Mouse (Mus musculus) ovary, postnatal 36 days (tissue): ENCODE results near the gene Eef1g.
"Not testable (repeated sequence)": the region's sequence is repeated elsewhere in the genome, so short reads cannot be mapped to it uniquely, and the experiment has no call there.

Experiments used
- DNase-seq: peaks from one replicate; pipeline ENCODE4 v3.0.0; 2022; ENCODE audit warnings: low spot score, mixed read lengths

The Eef1g gene

DNA sequence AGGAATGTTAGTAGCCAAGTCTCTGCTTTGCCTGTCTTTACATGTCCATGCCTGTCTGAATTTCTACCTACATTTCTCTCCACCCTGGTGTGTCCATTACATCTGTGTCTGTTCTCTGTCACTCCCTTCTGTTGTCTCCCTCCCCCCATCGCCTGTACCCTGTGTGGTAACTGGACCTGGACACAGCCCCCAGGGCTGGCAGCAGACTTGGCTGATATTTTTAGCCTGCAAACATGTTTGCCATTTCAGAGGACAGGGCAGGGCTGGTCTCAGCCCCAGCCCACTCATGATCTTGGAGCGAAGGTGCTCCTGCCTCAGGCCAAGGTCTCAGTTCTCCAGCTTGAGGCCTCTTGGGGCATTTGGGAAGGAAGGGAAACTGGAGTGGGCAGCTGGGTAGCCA lies 21.0 kb downstream of the Eef1g start:
- DNase-seq, result no peak

DNA sequence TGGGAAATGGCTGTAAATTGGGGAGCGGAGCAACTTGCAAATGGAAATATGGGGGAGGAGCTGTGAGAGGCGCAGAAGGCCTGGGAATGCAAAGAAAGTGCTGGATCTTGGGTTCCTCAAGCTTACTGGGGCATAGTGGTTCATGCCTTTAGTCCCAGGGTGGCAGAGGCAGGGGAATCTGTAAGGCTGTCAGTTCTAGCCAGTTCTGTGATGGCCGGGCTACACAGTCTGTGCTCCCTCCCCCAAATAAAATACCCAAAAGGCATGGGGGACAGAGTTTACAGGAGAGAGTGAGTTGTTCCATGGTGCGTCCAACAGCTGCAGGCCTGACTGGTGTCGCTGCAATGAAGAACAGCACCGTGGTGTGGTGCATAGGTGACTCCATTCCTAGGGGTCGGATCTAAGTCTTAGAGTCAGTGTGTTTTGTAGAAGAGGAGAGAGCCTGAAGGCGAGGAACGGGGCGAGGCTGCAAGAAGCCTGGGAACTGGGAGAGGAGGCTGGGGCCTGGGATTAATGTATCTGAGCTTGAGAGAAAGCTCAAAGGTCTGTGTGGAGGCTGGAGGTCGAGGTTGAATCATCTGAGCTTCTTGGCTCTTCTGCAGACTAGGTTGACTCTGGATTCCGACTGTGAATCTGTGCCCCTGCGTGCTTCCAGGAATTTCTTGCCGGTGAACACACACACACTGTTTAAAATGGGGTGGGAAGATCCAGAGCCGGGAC lies 21.7 kb downstream of the Eef1g start:
- DNase-seq, result no peak

DNA sequence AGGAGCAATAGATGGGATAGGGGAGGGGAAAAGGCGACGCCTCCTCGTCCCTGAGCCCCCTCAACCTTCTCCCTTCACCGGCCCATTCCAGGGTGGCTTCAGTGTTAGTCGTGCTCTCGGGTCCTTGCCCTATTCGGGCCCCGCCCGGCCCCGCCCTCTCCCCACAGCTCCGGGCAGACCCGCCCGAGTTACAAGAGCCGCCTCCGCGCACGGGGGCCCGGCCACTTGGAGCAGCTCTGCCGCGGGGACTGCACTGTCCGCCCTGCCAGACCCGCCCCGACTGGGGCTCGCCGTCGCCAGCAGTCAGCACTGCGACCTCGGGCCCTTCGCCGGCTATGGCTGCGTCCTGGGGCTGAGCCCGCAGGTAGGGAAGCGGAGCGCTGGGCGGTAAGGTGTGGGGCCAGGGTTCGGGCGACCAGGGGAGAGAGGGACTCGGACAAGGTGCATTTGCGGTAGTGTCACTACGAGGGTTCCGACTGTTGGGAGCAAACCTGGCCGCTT lies 22.3 kb downstream of the Eef1g start, which contains the start of gene Ahnak:
Ahnak (plus strand) TSS at position 219 of the 501 bp plus-strand sequence.
- DNase-seq, result peak; percentile 82

DNA sequence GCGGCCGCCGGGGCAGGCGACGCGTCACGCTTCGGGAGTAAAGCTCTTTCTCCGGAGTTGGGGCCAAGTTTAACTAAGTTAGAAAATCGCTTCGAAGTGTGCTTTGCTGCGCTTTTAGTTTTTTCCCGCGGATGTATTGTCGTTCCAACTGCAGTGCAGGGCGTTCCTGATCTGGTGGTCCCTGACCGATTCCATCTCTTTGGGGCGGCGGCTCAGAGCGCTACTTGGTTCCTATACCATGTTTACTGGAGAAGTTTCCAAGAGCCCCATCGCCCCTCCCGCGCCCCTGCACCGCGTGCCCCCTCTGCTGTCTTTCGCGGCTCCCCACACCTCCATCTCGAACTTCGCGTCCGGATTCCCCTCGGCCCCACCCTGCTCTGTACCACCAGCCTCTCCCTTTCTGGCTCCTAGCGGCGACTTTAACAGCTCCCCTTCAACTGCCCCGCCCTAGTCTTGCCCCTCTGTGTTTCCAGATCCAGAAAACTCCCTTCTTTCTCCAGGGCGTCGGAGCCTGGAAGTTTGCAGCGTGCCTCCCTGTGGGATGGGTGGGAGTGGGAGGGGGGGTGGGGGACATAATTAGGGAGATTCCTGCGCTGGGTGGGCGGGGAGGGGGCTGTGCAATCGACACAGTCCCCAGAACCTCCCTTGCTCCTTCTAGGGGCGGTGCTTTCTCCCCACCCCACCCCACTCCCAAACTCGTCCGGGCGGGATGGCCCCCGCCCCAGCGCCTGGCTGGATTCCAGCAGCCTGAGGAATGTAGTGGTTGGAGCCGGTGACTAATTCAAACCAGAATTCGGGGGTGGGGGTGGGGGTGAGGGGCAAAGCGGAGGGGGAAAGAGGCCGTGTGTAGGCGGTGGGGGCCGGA lies 23.0 kb downstream of the Eef1g start:
- peak; percentile 88 for DNase-seq

GRCm38 (mm10) chr19:8990432-8991102 lies 23.7 kb downstream of the Eef1g start:
- DNase-seq, result no peak

DNA sequence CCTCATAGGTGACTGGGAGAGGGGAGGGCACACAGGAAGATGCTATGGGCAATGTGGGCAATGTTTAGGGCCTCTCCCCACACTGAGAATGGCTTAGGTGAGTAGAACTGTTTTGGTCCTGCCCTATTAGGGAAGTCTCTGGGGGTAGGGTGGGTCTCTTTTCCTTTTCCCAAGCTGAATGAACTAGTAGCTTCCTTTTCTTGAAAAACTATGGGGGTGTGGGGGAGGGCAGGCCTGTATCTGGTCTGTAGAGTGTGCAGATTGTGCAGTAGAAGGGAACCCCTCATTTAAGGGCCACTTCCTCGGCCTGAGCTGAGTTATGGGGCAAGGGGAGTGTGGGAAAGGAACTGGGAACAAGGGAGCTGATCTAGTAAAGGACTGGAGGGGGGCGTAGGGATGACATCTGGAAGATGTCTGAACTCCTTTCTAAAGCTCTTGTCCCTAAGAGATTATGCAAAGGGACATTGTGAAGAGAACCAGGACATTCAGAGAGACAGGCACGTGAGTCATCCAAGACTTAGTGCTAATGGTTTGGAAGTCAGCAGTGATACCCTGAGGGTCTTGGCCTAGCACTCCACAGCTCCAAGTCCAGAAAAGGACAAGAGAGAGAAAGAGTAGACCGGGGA lies 24.5 kb downstream of the Eef1g start:
- DNase-seq, result no peak

GRCm38 (mm10) chr19:8991871-8992735 lies 25.3 kb downstream of the Eef1g start:
- peak; percentile 25 for DNase-seq

DNA sequence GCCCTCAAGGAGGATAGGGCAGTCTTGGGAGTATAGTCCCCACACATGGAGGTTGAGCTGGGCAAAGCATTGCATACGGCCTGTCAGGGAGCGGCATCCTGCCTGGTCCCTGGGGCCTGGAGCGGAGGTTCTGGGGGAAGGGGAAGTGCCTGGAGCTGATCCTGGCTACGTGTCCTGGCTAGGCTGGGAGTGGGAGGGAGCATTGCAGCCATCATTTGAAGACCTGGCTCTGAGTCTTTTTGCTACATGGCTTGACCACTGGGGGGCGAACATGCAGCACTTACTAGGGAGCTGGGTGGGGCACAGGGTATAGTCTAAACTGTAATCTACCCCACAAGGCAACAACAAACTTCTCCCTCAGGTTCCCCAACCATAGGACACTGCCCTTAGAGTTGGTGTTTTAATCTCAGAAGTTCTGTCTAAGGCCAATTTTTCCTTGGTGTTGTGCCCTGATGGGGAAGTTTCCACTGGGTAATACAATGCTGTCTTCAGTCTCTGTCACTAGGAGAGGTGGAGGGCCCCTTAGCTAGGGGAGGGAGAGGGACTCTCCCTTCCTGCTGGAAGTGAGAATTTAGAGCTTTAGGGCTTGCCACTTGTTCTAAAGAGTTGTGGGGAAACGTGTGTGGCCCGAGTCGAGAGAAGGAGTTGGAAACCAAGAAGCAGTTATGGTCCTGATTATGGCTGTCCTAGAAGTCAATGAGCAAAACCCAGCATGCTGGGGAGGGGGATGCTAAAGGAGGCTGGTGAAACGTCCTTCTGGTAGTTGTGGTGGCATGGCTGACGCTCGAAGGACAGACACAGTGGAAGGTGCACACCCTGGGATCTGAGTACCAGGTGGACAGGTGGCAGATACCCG lies 26.2 kb downstream of the Eef1g start:
- DNase-seq, result peak; percentile 81

DNA sequence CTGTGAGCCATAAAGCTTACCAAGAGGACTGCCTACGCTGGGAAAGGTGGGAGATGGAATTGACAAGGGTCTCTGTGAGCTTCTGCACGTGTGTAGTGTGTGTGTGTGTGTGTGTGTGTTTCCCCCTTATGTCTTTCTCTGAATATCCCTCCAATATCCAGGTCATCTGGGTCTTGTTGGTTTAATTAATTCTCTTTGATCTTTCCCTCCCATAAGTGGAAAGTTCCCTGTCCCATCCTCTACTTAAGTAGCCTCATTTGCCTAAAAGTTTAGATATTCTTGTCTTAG lies 26.7 kb downstream of the Eef1g start:
- DNase-seq, result no peak

- no peak for DNase-seq
Observed at GRCm38 (mm10) chr19:8994813-8995607, 28.2 kb downstream of the Eef1g start.

- DNase-seq, result no peak
Observed at GRCm38 (mm10) chr19:8996601-8997000, 29.8 kb downstream of the Eef1g start.

DNA sequence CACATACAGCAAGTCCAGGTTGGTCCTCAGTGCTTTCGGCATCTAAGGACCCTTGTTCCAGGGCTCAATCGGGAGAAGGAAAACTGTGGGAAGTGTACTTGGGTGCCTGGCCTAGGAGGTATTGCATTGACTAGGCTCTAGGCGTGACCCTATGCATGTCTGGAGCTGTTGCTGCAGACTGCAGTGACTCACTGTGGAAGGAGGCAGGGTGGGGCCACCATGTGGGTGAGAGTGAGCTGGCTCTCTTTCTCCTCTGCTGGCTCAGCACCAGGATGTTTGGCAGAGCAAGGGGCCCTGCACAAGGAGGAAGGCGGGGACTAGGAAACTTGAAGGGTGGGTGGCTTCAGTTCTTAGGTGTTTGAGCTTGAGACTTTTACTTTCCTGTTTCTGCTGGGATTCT lies 30.7 kb downstream of the Eef1g start:
- peak; percentile 79 for DNase-seq

GRCm38 (mm10) chr19:8998546-8998945 lies 31.7 kb downstream of the Eef1g start:
- DNase-seq, result no peak

- DNase-seq, result no peak
Observed at GRCm38 (mm10) chr19:8999223-8999622, 32.4 kb downstream of the Eef1g start.

DNA sequence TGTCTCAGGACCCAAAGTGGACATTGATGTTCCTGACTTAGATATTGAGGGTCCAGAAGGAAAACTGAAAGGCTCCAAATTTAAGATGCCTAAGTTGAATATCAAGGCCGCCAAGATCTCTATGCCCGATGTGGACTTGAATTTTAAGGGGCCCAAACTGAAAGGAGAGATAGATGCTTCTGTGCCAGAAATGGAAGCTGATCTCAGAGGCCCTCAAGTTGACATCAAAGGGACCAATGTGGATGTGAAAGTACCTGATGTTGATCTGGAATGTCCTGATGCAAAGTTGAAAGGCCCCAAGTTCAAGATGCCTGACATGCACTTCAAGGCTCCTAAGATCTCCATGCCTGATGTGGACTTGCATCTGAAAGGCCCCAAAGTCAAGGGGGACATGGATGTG lies 40.1 kb downstream of the Eef1g start:
- not testable (repeated sequence) for DNase-seq

GRCm38 (mm10) chr19:9019298-9019697 lies 52.5 kb downstream of the Eef1g start:
- no peak for DNase-seq

GRCm38 (mm10) chr19:9023021-9023778 lies 56.4 kb downstream of the Eef1g start:
- DNase-seq, result peak; percentile 50

GRCm38 (mm10) chr19:9025562-9026257 lies 58.9 kb downstream of the Eef1g start:
- DNase-seq, result no peak
